Mouse (Mus musculus): ENCODE measurements around the gene Gimap4. TPM values are rescaled to one million over a fixed set of nuclear protein-coding genes. Genes with fewer than 3 reads are reported as not detected.

The Gimap4 gene
- 0.33 and 1.4 TPM in 2 replicates for polyA plus RNA-seq (2014; fragmentation: Nextera tagmentation; extraction: Ambion mirVana)

- Histone ChIP-seq H3K4me1 (ENCODE audit: control insufficient read depth, insufficient read depth, low read length) (no peaks in the 10 kb centered on the region), H3K4me2 (ENCODE audit: low read depth, low read length) (no peak within 1 kb of the TSS), H3K27ac (ENCODE audit: low read depth, low read length) (no peak within 1 kb of the TSS), H3K9me3 (ENCODE audit: control insufficient read depth, low read length) (no peaks in the 10 kb centered on the region), H3K9ac (replicated peaks; ENCODE audit: low read depth, low read length) (no peak within 1 kb of the TSS), H3K4me3 (ENCODE audit: low read depth, low read length) (no peak within 1 kb of the TSS), H3K36me3 (ENCODE audit: control insufficient read depth, insufficient read depth, low read length) (no peaks in the 10 kb centered on the region), H3K27me3 (ENCODE audit: control insufficient read depth, insufficient read depth, low read length) (no peaks in the 10 kb centered on the region)
- WGBS: 80% methylated on average over 5 of the region's 5 CpGs
- ATAC-seq (ENCODE audit: low read depth): no peak
These were observed at the start of gene Gimap4 for GRCm38 (mm10) chr6:48684319-48684718. Gimap4 (plus strand) TSS chr6:48684549.

GRCm38 (mm10) chr6:48635105-48635504 is 49.2 kb upstream of the Gimap4 start:
- H3K36me3 ChIP-seq (ENCODE audit: control insufficient read depth, insufficient read depth, low read length): no peaks in the 10 kb centered on the region
- H3K27ac ChIP-seq (ENCODE audit: low read depth, low read length): no peak overlapping the region
- no peaks in the 10 kb centered on the region for H3K9me3 ChIP-seq (ENCODE audit: control insufficient read depth, low read length)
- H3K27me3 ChIP-seq (ENCODE audit: control insufficient read depth, insufficient read depth, low read length): no peaks in the 10 kb centered on the region
- no peaks in the 10 kb centered on the region for H3K4me1 ChIP-seq (ENCODE audit: control insufficient read depth, insufficient read depth, low read length)
- 88% methylated on average over 2 of the region's 2 CpGs for WGBS
- no peak overlapping the region for H3K4me3 ChIP-seq (ENCODE audit: low read depth, low read length)
- ATAC-seq (ENCODE audit: low read depth): no peak
- H3K9ac ChIP-seq (replicated peaks; ENCODE audit: low read depth, low read length): no peak overlapping the region
- no peak overlapping the region for H3K4me2 ChIP-seq (ENCODE audit: low read depth, low read length)

- Histone ChIP-seq H3K9ac (replicated peaks; ENCODE audit: low read depth, low read length) (no peak overlapping the region), H3K27ac (ENCODE audit: low read depth, low read length) (no peak overlapping the region), H3K27me3 (ENCODE audit: control insufficient read depth, insufficient read depth, low read length) (no peaks in the 10 kb centered on the region), H3K9me3 (ENCODE audit: control insufficient read depth, low read length) (no peaks in the 10 kb centered on the region), H3K4me1 (ENCODE audit: control insufficient read depth, insufficient read depth, low read length) (no peaks in the 10 kb centered on the region), H3K4me2 (ENCODE audit: low read depth, low read length) (no peak overlapping the region), H3K4me3 (ENCODE audit: low read depth, low read length) (no peak overlapping the region), H3K36me3 (ENCODE audit: control insufficient read depth, insufficient read depth, low read length) (no peaks in the 10 kb centered on the region)
- WGBS: 36% methylated on average over 6 of the region's 6 CpGs
- no peak for ATAC-seq (ENCODE audit: low read depth)
These were observed 47.8 kb upstream of the Gimap4 start for GRCm38 (mm10) chr6:48636515-48636914.

GRCm38 (mm10) chr6:48637811-48638500 is 46.4 kb upstream of the Gimap4 start:
- Histone ChIP-seq H3K27ac (ENCODE audit: low read depth, low read length) (no peak overlapping the region), H3K36me3 (ENCODE audit: control insufficient read depth, insufficient read depth, low read length) (no peaks in the 10 kb centered on the region), H3K27me3 (ENCODE audit: control insufficient read depth, insufficient read depth, low read length) (no peaks in the 10 kb centered on the region), H3K4me2 (ENCODE audit: low read depth, low read length) (no peak overlapping the region), H3K4me3 (ENCODE audit: low read depth, low read length) (no peak overlapping the region), H3K4me1 (ENCODE audit: control insufficient read depth, insufficient read depth, low read length) (no peaks in the 10 kb centered on the region), H3K9ac (replicated peaks; ENCODE audit: low read depth, low read length) (no peak overlapping the region), H3K9me3 (ENCODE audit: control insufficient read depth, low read length) (no peaks in the 10 kb centered on the region)
- WGBS: 68% methylated on average over 6 of the region's 6 CpGs
- no peak for ATAC-seq (ENCODE audit: low read depth)

GRCm38 (mm10) chr6:48638553-48638952 is 45.8 kb upstream of the Gimap4 start:
- Histone ChIP-seq H3K4me1 (ENCODE audit: control insufficient read depth, insufficient read depth, low read length) (no peaks in the 10 kb centered on the region), H3K9me3 (ENCODE audit: control insufficient read depth, low read length) (no peaks in the 10 kb centered on the region), H3K27me3 (ENCODE audit: control insufficient read depth, insufficient read depth, low read length) (no peaks in the 10 kb centered on the region), H3K27ac (ENCODE audit: low read depth, low read length) (no peak overlapping the region), H3K36me3 (ENCODE audit: control insufficient read depth, insufficient read depth, low read length) (no peaks in the 10 kb centered on the region), H3K4me2 (ENCODE audit: low read depth, low read length) (no peak overlapping the region), H3K4me3 (ENCODE audit: low read depth, low read length) (no peak overlapping the region), H3K9ac (replicated peaks; ENCODE audit: low read depth, low read length) (no peak overlapping the region)
- no peak for ATAC-seq (ENCODE audit: low read depth)
- WGBS: 87% methylated on average over 2 of the region's 2 CpGs

- no peaks in the 10 kb centered on the region for H3K9me3 ChIP-seq (ENCODE audit: control insufficient read depth, low read length)
- no peak for ATAC-seq (ENCODE audit: low read depth)
- H3K27ac ChIP-seq (ENCODE audit: low read depth, low read length): no peak overlapping the region
- H3K4me1 ChIP-seq (ENCODE audit: control insufficient read depth, insufficient read depth, low read length): no peaks in the 10 kb centered on the region
- WGBS: 84% methylated on average over 6 of the region's 6 CpGs
- H3K27me3 ChIP-seq (ENCODE audit: control insufficient read depth, insufficient read depth, low read length): no peaks in the 10 kb centered on the region
- no peak overlapping the region for H3K9ac ChIP-seq (replicated peaks; ENCODE audit: low read depth, low read length)
- H3K36me3 ChIP-seq (ENCODE audit: control insufficient read depth, insufficient read depth, low read length): no peaks in the 10 kb centered on the region
- no peak overlapping the region for H3K4me2 ChIP-seq (ENCODE audit: low read depth, low read length)
- H3K4me3 ChIP-seq (ENCODE audit: low read depth, low read length): no peak overlapping the region
These were observed 43.0 kb upstream of the Gimap4 start for GRCm38 (mm10) chr6:48641391-48641790.

- Histone ChIP-seq H3K27ac (ENCODE audit: low read depth, low read length) (no peak overlapping the region), H3K4me3 (ENCODE audit: low read depth, low read length) (no peak overlapping the region), H3K36me3 (ENCODE audit: control insufficient read depth, insufficient read depth, low read length) (no peaks in the 10 kb centered on the region), H3K4me1 (ENCODE audit: control insufficient read depth, insufficient read depth, low read length) (no peaks in the 10 kb centered on the region), H3K9ac (replicated peaks; ENCODE audit: low read depth, low read length) (no peak overlapping the region), H3K27me3 (ENCODE audit: control insufficient read depth, insufficient read depth, low read length) (no peaks in the 10 kb centered on the region), H3K4me2 (ENCODE audit: low read depth, low read length) (no peak overlapping the region), H3K9me3 (ENCODE audit: control insufficient read depth, low read length) (no peaks in the 10 kb centered on the region)
- peak; percentile 50; the same call in 1 of the 2 replicates for ATAC-seq (ENCODE audit: low read depth)
- 25% methylated on average over 4 of the region's 4 CpGs for WGBS
These were observed 41.5 kb upstream of the Gimap4 start for GRCm38 (mm10) chr6:48642764-48643292.

- ATAC-seq (ENCODE audit: low read depth): peak; percentile 65; the same call in 1 of the 2 replicates
- no peak overlapping the region for H3K4me3 ChIP-seq (ENCODE audit: low read depth, low read length)
- H3K4me1 ChIP-seq (ENCODE audit: control insufficient read depth, insufficient read depth, low read length): no peaks in the 10 kb centered on the region
- no peaks in the 10 kb centered on the region for H3K27me3 ChIP-seq (ENCODE audit: control insufficient read depth, insufficient read depth, low read length)
- no peak overlapping the region for H3K27ac ChIP-seq (ENCODE audit: low read depth, low read length)
- H3K9ac ChIP-seq (replicated peaks; ENCODE audit: low read depth, low read length): no peak overlapping the region
- no peaks in the 10 kb centered on the region for H3K36me3 ChIP-seq (ENCODE audit: control insufficient read depth, insufficient read depth, low read length)
- WGBS: 17% methylated on average over 12 of the region's 12 CpGs
- no peaks in the 10 kb centered on the region for H3K9me3 ChIP-seq (ENCODE audit: control insufficient read depth, low read length)
- H3K4me2 ChIP-seq (ENCODE audit: low read depth, low read length): no peak overlapping the region
These were observed 38.6 kb upstream of the Gimap4 start for GRCm38 (mm10) chr6:48645660-48646308.

GRCm38 (mm10) chr6:48646309-48646690 is 38.0 kb upstream of the Gimap4 start:
- Histone ChIP-seq H3K4me2 (ENCODE audit: low read depth, low read length) (no peak overlapping the region), H3K27me3 (ENCODE audit: control insufficient read depth, insufficient read depth, low read length) (no peaks in the 10 kb centered on the region), H3K9ac (replicated peaks; ENCODE audit: low read depth, low read length) (no peak overlapping the region), H3K36me3 (ENCODE audit: control insufficient read depth, insufficient read depth, low read length) (no peaks in the 10 kb centered on the region), H3K27ac (ENCODE audit: low read depth, low read length) (no peak overlapping the region), H3K4me1 (ENCODE audit: control insufficient read depth, insufficient read depth, low read length) (no peaks in the 10 kb centered on the region), H3K4me3 (ENCODE audit: low read depth, low read length) (no peak overlapping the region), H3K9me3 (ENCODE audit: control insufficient read depth, low read length) (no peaks in the 10 kb centered on the region)
- 87% methylated on average over 4 of the region's 4 CpGs for WGBS
- ATAC-seq (ENCODE audit: low read depth): no peak
